Mouse (Mus musculus): Measurements from ENCODE around the gene Lrrc8d.
A peak's percentile ranks its signal among the peaks of the same experiment; 100 is the strongest.

The Lrrc8d gene

GRCm38 (mm10) chr5:105822521-105823498, 123.0 kb downstream of the Lrrc8d start:
- peak in 1 of 2 experiments; percentile 24 for DNase-seq

GRCm38 (mm10) chr5:105824282-105824681, 124.5 kb downstream of the Lrrc8d start:
- DNase-seq = no peak

GRCm38 (mm10) chr5:105824827-105825226, 125.1 kb downstream of the Lrrc8d start:
- no peak for DNase-seq

- no peak for DNase-seq
Measured at GRCm38 (mm10) chr5:105826916-105827510, 127.2 kb downstream of the Lrrc8d start.

GRCm38 (mm10) chr5:105828050-105828449, 128.3 kb downstream of the Lrrc8d start:
- no peak for DNase-seq

GRCm38 (mm10) chr5:105829008-105829586, 129.3 kb downstream of the Lrrc8d start:
- DNase-seq = no peak

- no peak for DNase-seq
Measured at GRCm38 (mm10) chr5:105832140-105832539, 132.4 kb downstream of the Lrrc8d start.

GRCm38 (mm10) chr5:105833923-105834322, 134.2 kb downstream of the Lrrc8d start:
- DNase-seq = no peak

GRCm38 (mm10) chr5:105836006-105836405, 136.2 kb downstream of the Lrrc8d start:
- DNase-seq = no peak

GRCm38 (mm10) chr5:105839740-105840310, 140.1 kb downstream of the Lrrc8d start:
- no peak for DNase-seq

GRCm38 (mm10) chr5:105844044-105844753, 144.4 kb downstream of the Lrrc8d start:
- DNase-seq = no peak

GRCm38 (mm10) chr5:105845041-105845440, 145.3 kb downstream of the Lrrc8d start:
- no peak for DNase-seq

- no peak for DNase-seq
Measured at GRCm38 (mm10) chr5:105847726-105848125, 148.0 kb downstream of the Lrrc8d start.

GRCm38 (mm10) chr5:105849222-105849621, 149.5 kb downstream of the Lrrc8d start:
- DNase-seq = no peak

- DNase-seq = no peak
Measured at GRCm38 (mm10) chr5:105849643-105850042, 149.9 kb downstream of the Lrrc8d start.

- DNase-seq = no peak
Measured at GRCm38 (mm10) chr5:105853271-105853670, 153.5 kb downstream of the Lrrc8d start.

GRCm38 (mm10) chr5:105857486-105857885, 157.7 kb downstream of the Lrrc8d start:
- DNase-seq = no peak

- no peak for DNase-seq
Measured at GRCm38 (mm10) chr5:105858754-105859694, 159.3 kb downstream of the Lrrc8d start.

GRCm38 (mm10) chr5:105859716-105860460, 160.1 kb downstream of the Lrrc8d start:
- DNase-seq = no peak

GRCm38 (mm10) chr5:105860461-105860835, 160.7 kb downstream of the Lrrc8d start:
- DNase-seq = no peak

GRCm38 (mm10) chr5:105861616-105862015, 161.8 kb downstream of the Lrrc8d start:
- DNase-seq = no peak
